In genomic region chr10:40730200-40730599, GRCm38 (mm10) we compare ENCODE assay signal across 14 mouse cellular contexts. TPM values are rescaled to one million over a fixed set of nuclear protein-coding genes. Genes with fewer than 3 reads are reported as not detected.
"Had no signal": no experiment of that assay in that cellular context is flagged by ENCODE, and none has a peak within 500 bp of the region (broad histone marks: within the 10 kb centered on the region; RNA-seq: fewer than 3 reads in every experiment).

No protein-coding gene starts in this region.

- ATAC-seq: liver, embryonic 12.5 days; midbrain, embryonic 15.5 days had no signal

- DNase-seq: kidney, adult 11 months; kidney, adult 9 months; kidney, postnatal 10 days; lung, embryonic 14.5 days; lung, postnatal 10 days; lung, postnatal 4 days; retina, postnatal 1 day; right cerebral cortex, postnatal 4 days; spleen, adult 18-20 months; thymus, adult 18-20 months; thymus, postnatal 14 days had no signal

RNA-seq across cellular contexts. Expression of gene Mettl24, which starts 47.1 kb away (rescaled TPM):
- total RNA-seq: megakaryocyte, adult 5-6 weeks had no signal
